Mouse (Mus musculus) CH12.LX (cell line): ENCODE measurements around the gene Sowaha. TPM values are rescaled to one million over a fixed set of nuclear protein-coding genes. Genes with fewer than 3 reads are reported as not detected.

Experiments used
- DNase-seq: peaks from one replicate; pipeline ENCODE4 v3.0.0-alpha.2; 2013; ENCODE audit errors: extremely low read depth
- H3K27ac ChIP-seq: 2 replicates; pipeline ENCODE4 v1.5.1; 2012; ENCODE audit warnings: low read depth, mild to moderate bottlenecking, control low read depth, moderate library complexity; ENCODE audit not compliant: insufficient read depth
- H3K27me3 ChIP-seq: replicated peaks from 2 replicates; pipeline ENCODE3; 2012; ENCODE audit warnings: inconsistent platforms
- H3K36me3 ChIP-seq, 2 experiments: replicated peaks in 1 of 2; 2 replicates each; pipeline versions ENCODE3 to v1.6.1; 2012; ENCODE audit warnings: inconsistent platforms in 1 of 2, low read length in 1 of 2, mild to moderate bottlenecking in 1 of 2, mixed read lengths in 1 of 2, moderate library complexity in 1 of 2; ENCODE audit not compliant: control insufficient read depth in 1 of 2, insufficient read depth in 1 of 2
- H3K4me1 ChIP-seq, 2 experiments: 2 replicates each; pipeline ENCODE4 v1.6.1; 2012; ENCODE audit warnings: inconsistent platforms in 1 of 2, moderate library complexity in 1 of 2; ENCODE audit not compliant: insufficient read depth in 2 of 2, control insufficient read depth in 1 of 2
- H3K4me2 ChIP-seq: 2 replicates; pipeline ENCODE4 v1.6.1; 2012; ENCODE audit warnings: low read depth, mild to moderate bottlenecking, control low read depth; ENCODE audit not compliant: poor library complexity, insufficient read depth, severe bottlenecking
- H3K4me3 ChIP-seq, 3 experiments: fragments of 150-350 bp in 1 of 3; sonication (generic) in 1 of 3; replicated peaks in 1 of 3; 2 replicates each; pipeline versions ENCODE3 to v1.5.1; 2011 to 2012; ENCODE audit warnings: low read depth in 2 of 3, low read length in 2 of 3, mild to moderate bottlenecking in 2 of 3, moderate library complexity in 2 of 3, control low read depth in 1 of 3, improper control_type of control experiment in 1 of 3, inconsistent platforms in 1 of 3, mixed read lengths in 1 of 3; ENCODE audit not compliant: poor library complexity in 1 of 3
- H3K79me2 ChIP-seq: replicated peaks from 2 replicates; pipeline ENCODE4 v1.6.1; 2012; ENCODE audit warnings: mild to moderate bottlenecking, moderate library complexity; ENCODE audit not compliant: control insufficient read depth, poor library complexity, insufficient read depth, severe bottlenecking; ENCODE audit errors: extremely low read depth
- H3K9ac ChIP-seq: 2 replicates; pipeline ENCODE4 v1.6.1; 2012; ENCODE audit warnings: low read depth, mild to moderate bottlenecking, control low read depth, moderate library complexity; ENCODE audit not compliant: insufficient read depth
- H3K9me3 ChIP-seq: replicated peaks from 2 replicates; pipeline ENCODE3; 2012; ENCODE audit warnings: low read length, inconsistent platforms, mixed read lengths
- BHLHE40 ChIP-seq: IDR thresholded peaks from 2 replicates; pipeline ENCODE4 v1.6.1; 2011; ENCODE audit warnings: mild to moderate bottlenecking, low read depth, low read length, improper control_type of control experiment
- CTCF ChIP-seq, 2 experiments: IDR thresholded peaks in 1 of 2; conservative IDR thresholded peaks in 1 of 2; 2 replicates each; pipeline ENCODE4 v1.5.1; 2011 to 2012; ENCODE audit warnings: low read depth in 2 of 2, low read length in 2 of 2, improper control_type of control experiment in 1 of 2, inconsistent platforms in 1 of 2, mild to moderate bottlenecking in 1 of 2, moderate library complexity in 1 of 2
- E2F4 ChIP-seq: IDR thresholded peaks from 2 replicates; pipeline ENCODE4 v1.6.1; 2011; ENCODE audit warnings: low read depth, low read length, improper control_type of control experiment; ENCODE audit not compliant: insufficient replicate concordance
- EP300 ChIP-seq: IDR thresholded peaks from 2 replicates; pipeline ENCODE4 v1.6.1; 2011; ENCODE audit warnings: low read length, improper control_type of control experiment
- ETS1 ChIP-seq: conservative IDR thresholded peaks from 2 replicates; pipeline ENCODE4 v1.6.1; 2012; ENCODE audit warnings: low read depth, mild to moderate bottlenecking, inconsistent platforms, low read length, improper control_type of control experiment, moderate library complexity
- HCFC1 ChIP-seq: IDR thresholded peaks from 2 replicates; pipeline ENCODE4 v1.6.1; 2012; ENCODE audit warnings: low read depth, mild to moderate bottlenecking, inconsistent platforms, low read length, improper control_type of control experiment
- IRF4 ChIP-seq: IDR thresholded peaks from 2 replicates; pipeline ENCODE4 v1.6.1; 2014; ENCODE audit warnings: low read depth, mild to moderate bottlenecking, inconsistent platforms, low read length, improper control_type of control experiment
- KAT2A ChIP-seq: IDR thresholded peaks from 2 replicates; pipeline ENCODE4 v1.6.1; 2012; ENCODE audit warnings: low read length, improper control_type of control experiment, inconsistent platforms; ENCODE audit not compliant: insufficient replicate concordance
- MAFK ChIP-seq: IDR thresholded peaks from 2 replicates; pipeline ENCODE4 v1.6.1; 2011; ENCODE audit warnings: low read length, improper control_type of control experiment; ENCODE audit not compliant: insufficient replicate concordance
- MAX ChIP-seq: IDR thresholded peaks from 2 replicates; pipeline ENCODE4 v1.6.1; 2011; ENCODE audit warnings: low read length, improper control_type of control experiment
- MAZ ChIP-seq: IDR thresholded peaks from 2 replicates; pipeline ENCODE4 v1.6.1; 2012; ENCODE audit warnings: low read depth, mild to moderate bottlenecking, inconsistent platforms, low read length, improper control_type of control experiment, moderate library complexity
- MEF2A ChIP-seq: IDR thresholded peaks from 2 replicates; pipeline ENCODE4 v1.6.1; 2014; ENCODE audit warnings: low read depth, mild to moderate bottlenecking, inconsistent platforms, low read length, improper control_type of control experiment, borderline replicate concordance
- MYC ChIP-seq: IDR thresholded peaks from 2 replicates; pipeline ENCODE4 v1.6.1; 2011; ENCODE audit warnings: low read depth, mild to moderate bottlenecking, improper control_type of control experiment, low read length
- NRF1 ChIP-seq: IDR thresholded peaks from 2 replicates; pipeline ENCODE4 v1.6.1; 2014; ENCODE audit warnings: low read depth, mild to moderate bottlenecking, inconsistent platforms, low read length, improper control_type of control experiment, moderate library complexity
- POLR2AphosphoS2 ChIP-seq: IDR thresholded peaks from 2 replicates; pipeline ENCODE4 v1.6.1; 2011; ENCODE audit warnings: low read depth, low read length, improper control_type of control experiment
- RAD21 ChIP-seq: IDR thresholded peaks from 2 replicates; pipeline ENCODE4 v1.6.1; 2011; ENCODE audit warnings: low read depth, mild to moderate bottlenecking, low read length, improper control_type of control experiment, moderate library complexity
- SIN3A ChIP-seq: IDR thresholded peaks from 2 replicates; pipeline ENCODE4 v1.6.1; 2012; ENCODE audit warnings: low read length, improper control_type of control experiment, inconsistent platforms
- SMC3 ChIP-seq: IDR thresholded peaks from 2 replicates; pipeline ENCODE4 v1.6.1; 2011; ENCODE audit warnings: low read depth, low read length, improper control_type of control experiment
- TBP ChIP-seq: conservative IDR thresholded peaks from 2 replicates; pipeline ENCODE4 v1.6.1; 2011; ENCODE audit warnings: low read depth, low read length, improper control_type of control experiment
- TCF12 ChIP-seq: IDR thresholded peaks from 2 replicates; pipeline ENCODE4 v1.6.1; 2014; ENCODE audit warnings: low read depth, mild to moderate bottlenecking, inconsistent platforms, low read length, improper control_type of control experiment
- UBTF ChIP-seq: IDR thresholded peaks from 2 replicates; pipeline ENCODE4 v1.6.1; 2012; ENCODE audit warnings: low read depth, mild to moderate bottlenecking, inconsistent platforms, low read length, improper control_type of control experiment, moderate library complexity
- USF1 ChIP-seq: IDR thresholded peaks from 2 replicates; pipeline ENCODE4 v1.6.1; 2014; ENCODE audit warnings: low read depth, mild to moderate bottlenecking, inconsistent platforms, low read length, improper control_type of control experiment
- ZC3H11A ChIP-seq: IDR thresholded peaks from 2 replicates; pipeline ENCODE4 v1.6.1; 2012; ENCODE audit warnings: low read depth, mild to moderate bottlenecking, inconsistent platforms, low read length, improper control_type of control experiment
- dilution Hi-C: fragments of 300-500 bp; cut with MboI; formaldehyde crosslinking; loops from 2 replicates; pipeline ENCODE4 v1.14.3; 2020; ENCODE audit warnings: low sequenced_read_pairs; ENCODE audit not compliant: extremely low pct_unique_long_range_greater_than_20kb, extremely low pct_ligation_motif_present
- in situ Hi-C: fragments of 300-500 bp; cut with MboI; formaldehyde crosslinking; loops from 3 replicates; pipeline ENCODE4 v1.14.3; 2019; ENCODE audit warnings: low sequenced_read_pairs, low pct_ligation_motif_present, low pct_unique_long_range_greater_than_20kb, mixed read lengths
- polyA plus RNA-seq: library from polyadenylated mRNA; unstranded; fragments of >175 nt; gene quantifications from 2 replicates; pipeline ENCODE4 v1.2.1, GENCODE M21; 2012; ENCODE audit warnings: low read depth; ENCODE audit not compliant: insufficient read length
- total RNA-seq, 2 experiments: library from RNA; depleted of rRNA; stranded (reverse); fragments of 300-350 nt in 1 of 2; fragments of >200 nt in 1 of 2; gene quantifications; 2 replicates each; pipeline ENCODE4 v1.2.3; 2012 to 2014

The Sowaha gene
- total and polyA plus RNA-seq, 3 experiments = not detected

DNA sequence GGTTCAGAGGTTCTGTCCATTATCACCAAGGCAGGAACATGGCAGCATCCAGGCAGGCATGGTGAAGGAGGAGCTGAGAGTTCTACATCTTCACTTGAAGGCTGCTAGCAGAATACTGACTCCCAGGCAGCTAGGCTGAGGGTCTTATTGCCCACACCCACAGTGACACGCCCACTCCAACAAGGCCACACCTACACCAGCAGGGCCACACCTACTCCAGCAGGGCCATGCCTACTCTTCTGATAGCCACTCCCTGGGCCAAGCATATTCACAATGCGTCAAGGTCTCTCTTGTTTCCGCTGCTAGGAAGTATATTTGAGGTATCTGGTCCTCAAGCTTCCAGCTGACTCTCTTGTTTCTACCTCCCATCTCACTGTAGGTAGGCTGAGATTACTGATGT, 21.1 kb downstream of the Sowaha start:
- in situ Hi-C loops = no loop called here
- no peak overlapping the region for H3K4me2 ChIP-seq
- no peak overlapping the region for H3K9ac ChIP-seq
- TF ChIP-seq SMC3 (no peak), NRF1 (no peak), MAX (no peak), KAT2A (no peak)
- TF ChIP-seq, all 38 proteins: peak for 0
- peaks cover under 1 to 4% of the 10 kb centered on the region in 2 experiments; a peak in 2 of 4 replicates for H3K4me1 ChIP-seq
- dilution Hi-C loops = no loop called here
- DNase-seq = no peak
- H3K27me3 ChIP-seq = no peaks in the 10 kb centered on the region
- H3K36me3 ChIP-seq = no peaks in the 10 kb centered on the region
- H3K27ac ChIP-seq = no peak overlapping the region
- H3K9me3 ChIP-seq = peaks cover 5% of the 10 kb centered on the region
- H3K79me2 ChIP-seq = no peaks in the 10 kb centered on the region
- H3K4me3 ChIP-seq = no peak overlapping the region

DNA sequence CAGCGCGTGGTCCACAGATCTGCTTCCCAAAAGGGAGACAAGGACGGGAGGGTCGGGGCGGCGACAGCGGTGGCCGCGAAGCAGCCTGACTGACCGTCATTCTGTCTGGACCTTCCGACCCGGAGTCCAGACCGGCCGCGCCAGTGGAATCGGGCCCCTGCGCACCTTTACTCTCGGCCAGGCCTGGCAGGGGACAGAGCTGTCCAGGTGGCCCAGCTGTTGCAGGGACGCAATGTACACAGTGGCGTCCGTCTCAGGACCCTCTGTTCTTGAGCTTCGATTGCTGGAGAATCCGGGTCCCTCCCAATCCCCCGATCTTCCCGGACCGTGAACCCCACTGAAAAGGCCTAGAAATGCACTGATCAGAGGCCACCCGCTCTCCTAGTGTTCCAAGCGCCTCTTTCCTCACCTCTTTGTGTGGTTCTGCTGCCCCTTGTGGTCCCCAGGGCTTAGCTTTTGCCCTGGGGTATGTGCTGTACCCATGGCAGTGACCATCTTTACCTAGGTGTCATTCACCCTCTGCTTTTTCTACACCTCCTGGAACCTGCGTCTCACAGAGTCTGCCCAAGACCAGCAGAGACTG, 22.6 kb downstream of the Sowaha start:
- H3K79me2 ChIP-seq = no peaks in the 10 kb centered on the region
- no peak overlapping the region for H3K27ac ChIP-seq
- in situ Hi-C loops = no loop called here
- dilution Hi-C loops = no loop called here
- H3K27me3 ChIP-seq = peaks cover under 1% of the 10 kb centered on the region
- no peak overlapping the region for H3K9ac ChIP-seq
- H3K36me3 ChIP-seq = no peaks in the 10 kb centered on the region
- peaks cover 5% of the 10 kb centered on the region for H3K9me3 ChIP-seq
- no peak for TF ChIP-seq RAD21
- TF ChIP-seq HCFC1 = no peak
- TF ChIP-seq MAZ = no peak
- TF ChIP-seq MYC = no peak
- TF ChIP-seq ZC3H11A = no peak
- TF ChIP-seq E2F4 = no peak
- no peak for TF ChIP-seq TCF12
- no peak for TF ChIP-seq IRF4
- no peak for TF ChIP-seq MEF2A
- no peak for TF ChIP-seq SIN3A
- no peak for TF ChIP-seq USF1
- no peak for TF ChIP-seq CTCF (conservative IDR thresholded peaks at IDR 0.05 in 1 of 2, IDR thresholded peaks at IDR 0.05 in 1 of 2; ENCODE audit: low read depth in 2 of 2, low read length in 2 of 2)
- TF ChIP-seq UBTF = no peak
- no peak for TF ChIP-seq POLR2AphosphoS2
- no peak for TF ChIP-seq ETS1
- no peak for TF ChIP-seq EP300
- no peak for TF ChIP-seq TBP
- no peak for TF ChIP-seq BHLHE40
- TF ChIP-seq MAFK = no peak
- DNase-seq = no peak
- no peak overlapping the region for H3K4me2 ChIP-seq
- H3K4me3 ChIP-seq = no peak overlapping the region
- peaks cover 2 to 4% of the 10 kb centered on the region in 2 experiments; a peak in 2 of 4 replicates for H3K4me1 ChIP-seq
